Mouse (Mus musculus): ENCODE results near the gene Crybg2.

Crybg2 gene

DNA sequence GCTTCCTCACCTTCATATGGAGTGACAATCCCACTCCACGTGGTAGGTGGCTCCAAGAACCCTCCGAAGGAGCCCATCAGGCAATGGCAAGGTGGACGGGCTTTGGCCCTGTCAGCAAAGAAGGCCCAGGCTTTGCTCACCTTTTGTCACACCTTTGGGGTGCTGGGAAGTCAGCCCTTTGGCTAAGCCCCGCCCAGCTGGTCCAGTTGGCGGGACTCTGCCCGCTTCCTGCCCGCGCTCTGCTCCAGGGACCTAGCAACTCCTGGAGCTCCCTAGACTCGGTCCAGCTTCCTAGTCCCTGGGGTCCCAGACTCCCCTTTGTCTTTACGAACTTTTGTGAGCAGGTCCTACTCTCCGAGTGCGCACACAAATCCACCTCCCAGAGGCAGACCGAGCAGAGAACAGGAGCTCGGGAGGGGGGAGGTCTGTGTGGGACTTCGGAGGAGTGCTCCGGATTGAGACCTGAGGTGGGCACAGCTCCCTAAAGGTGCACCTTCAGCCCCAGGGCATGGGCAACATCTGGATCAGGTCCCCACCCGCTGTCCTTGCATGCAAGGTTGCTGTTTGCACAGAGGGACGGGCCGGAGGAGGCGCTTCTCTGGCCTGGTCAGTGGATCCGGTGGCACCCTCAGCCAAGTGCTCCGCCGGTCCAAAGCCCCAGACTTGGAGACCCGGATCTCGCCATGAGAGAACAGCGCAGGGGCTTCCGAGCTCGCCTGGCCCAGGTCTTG, at the start of gene Crybg2:
TSS of gene Crybg2 (plus strand) at position 681 of the 731 bp plus-strand sequence.
- DNase-seq (ENCODE audit: low spot score in 2 of 2) = no peak

DNA sequence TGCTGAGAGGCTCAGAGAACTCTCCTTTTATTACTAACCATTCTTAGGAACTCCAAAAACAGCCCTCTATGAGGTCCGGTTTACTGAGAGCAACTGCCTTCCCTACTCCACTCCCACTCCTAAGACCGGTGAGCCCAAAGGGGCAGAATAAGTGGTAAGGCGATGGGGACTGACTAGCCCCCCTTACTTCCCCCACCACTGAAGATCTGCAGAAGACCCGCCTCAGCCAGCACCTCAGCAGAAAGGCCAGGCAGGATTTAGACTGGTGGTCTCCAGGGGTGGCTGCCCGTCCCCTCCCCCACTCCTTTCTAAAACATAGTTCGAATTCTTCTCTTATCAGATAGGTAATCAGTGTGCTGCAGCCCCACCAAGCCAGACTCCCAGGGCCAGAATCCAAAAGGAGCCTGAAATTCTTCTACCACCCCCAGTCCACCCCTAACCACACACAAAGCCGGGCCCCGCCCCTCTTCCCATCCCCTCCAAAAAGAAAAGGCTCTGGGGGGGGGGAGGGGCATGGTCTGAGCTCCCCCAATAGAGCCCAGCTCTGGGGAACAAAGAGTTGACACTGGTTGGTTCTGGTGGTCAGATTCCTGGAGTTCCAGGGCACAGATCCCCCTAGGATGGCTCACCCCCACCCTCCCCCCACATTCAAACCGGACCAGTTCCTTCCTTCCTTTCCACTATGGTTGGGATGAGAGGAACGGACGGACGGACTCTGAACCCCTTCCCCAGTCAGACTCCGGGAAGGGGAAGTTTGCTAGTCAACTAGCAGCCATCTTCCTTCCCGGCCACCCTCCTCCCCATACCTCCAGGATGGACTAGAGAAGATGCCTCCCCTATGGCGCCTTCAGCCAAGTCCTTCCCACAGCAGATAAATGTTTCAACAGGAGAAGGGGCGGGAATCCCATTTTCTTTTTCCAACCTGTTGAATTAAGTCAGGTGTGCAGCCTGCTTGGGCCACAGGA, 48.9 kb upstream of the Crybg2 start:
- DNase-seq (ENCODE audit: low spot score in 2 of 2) = no peak

DNA sequence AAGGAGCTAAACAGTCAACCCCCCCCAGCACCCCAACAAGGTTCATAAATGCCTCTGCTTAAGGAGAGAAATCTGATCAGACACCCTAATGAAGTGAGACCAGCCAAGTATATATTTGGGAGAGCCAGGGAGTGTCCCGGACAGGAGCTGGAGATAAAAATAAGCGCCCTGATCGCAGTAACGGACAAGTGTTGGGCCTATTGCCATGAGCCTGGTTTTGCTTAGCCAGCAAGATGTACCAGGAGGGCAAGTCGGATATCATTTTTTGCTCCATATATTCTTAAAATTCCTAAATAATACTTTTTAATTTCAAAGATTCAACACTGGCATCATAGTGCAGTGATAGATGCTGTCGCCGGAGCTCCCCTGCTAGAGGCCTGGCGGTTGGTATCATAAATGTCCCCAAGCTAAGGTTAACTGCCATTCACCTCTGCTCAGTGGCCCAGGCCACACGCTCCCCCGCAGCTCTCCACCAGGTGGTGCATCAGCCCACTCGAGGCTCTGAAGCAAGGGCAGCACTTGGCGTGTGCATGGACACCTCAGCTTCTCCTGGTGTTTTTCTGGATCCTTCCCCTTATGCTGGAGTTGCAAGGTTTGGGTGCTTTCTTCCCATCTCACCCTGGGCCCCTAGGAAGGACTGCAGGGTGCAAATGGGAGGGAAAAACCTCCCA, 47.6 kb upstream of the Crybg2 start:
- no peak for DNase-seq (ENCODE audit: low spot score in 2 of 2)

DNA sequence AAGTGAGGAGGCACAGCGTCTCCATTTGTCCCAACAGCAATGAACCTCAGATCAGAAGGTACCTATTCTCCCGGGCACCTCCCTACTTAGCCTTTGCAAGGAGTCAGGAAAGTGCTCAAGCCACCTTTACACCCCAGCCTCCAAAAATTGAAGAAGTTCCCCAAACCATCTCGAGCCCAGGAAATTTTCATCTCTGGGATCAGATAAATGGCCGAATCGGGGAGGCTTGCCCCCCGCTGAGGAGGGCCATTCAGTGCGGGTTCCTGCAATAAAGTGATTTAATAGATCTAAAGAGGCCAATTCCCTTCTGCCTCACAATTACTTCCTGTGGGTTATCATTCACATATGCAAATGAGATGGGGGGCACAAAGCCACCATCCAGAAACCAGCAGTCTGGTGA, 44.4 kb upstream of the Crybg2 start:
- DNase-seq (ENCODE audit: low spot score in 2 of 2) = no peak

DNA sequence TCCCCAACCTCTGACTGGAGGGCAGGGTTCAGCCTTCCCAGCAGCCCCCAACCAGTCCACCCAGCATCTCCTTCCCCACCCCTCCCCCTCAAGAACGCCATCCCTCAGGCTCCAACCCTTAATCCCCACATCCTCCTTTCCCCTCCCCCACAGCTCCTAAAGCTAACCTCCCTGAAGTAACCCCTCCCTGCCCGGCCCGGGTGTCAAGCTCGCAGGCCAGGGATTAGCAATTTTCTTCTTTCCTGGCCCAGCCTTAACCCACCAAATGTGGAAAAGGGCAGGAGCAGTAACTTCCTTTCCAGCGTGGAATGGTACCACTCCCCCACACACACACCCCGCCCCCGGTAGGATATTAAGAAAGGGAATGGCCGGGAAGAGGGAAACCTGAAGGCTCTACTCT, 43.8 kb upstream of the Crybg2 start:
- DNase-seq (ENCODE audit: low spot score in 2 of 2) = no peak

DNA sequence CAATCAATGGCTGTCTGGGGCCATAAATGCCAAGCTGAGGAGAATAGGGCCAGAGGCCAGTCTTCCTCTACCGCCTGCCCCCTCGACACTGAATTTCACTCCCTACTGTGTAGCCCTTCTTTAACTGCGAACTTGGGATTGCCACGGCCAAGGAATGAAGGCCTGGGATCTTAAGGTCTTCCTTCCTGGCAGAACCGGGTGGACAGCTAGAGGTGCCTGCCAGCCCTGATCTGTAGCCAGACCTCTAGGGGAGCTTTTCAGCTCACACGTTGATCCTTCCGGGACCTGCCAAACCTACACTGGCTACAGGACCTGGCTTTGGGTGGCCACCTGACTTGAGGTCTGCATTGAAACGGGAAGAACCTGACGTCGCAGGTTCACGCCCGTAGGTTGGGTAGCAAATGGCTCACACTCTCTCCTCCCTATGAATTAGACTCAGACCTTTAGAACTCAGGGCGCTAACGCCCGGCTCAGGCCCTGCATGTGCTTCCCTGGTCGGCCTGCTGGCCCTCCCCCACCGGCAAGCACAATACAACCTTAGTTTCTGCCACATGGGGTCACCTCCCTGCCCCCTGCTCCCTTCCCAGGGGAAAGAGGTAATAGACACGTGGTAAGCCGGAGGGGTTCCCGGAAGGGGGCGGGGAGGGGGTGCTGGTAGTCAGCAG, 43.3 kb upstream of the Crybg2 start:
- DNase-seq (ENCODE audit: low spot score in 2 of 2) = no peak

DNA sequence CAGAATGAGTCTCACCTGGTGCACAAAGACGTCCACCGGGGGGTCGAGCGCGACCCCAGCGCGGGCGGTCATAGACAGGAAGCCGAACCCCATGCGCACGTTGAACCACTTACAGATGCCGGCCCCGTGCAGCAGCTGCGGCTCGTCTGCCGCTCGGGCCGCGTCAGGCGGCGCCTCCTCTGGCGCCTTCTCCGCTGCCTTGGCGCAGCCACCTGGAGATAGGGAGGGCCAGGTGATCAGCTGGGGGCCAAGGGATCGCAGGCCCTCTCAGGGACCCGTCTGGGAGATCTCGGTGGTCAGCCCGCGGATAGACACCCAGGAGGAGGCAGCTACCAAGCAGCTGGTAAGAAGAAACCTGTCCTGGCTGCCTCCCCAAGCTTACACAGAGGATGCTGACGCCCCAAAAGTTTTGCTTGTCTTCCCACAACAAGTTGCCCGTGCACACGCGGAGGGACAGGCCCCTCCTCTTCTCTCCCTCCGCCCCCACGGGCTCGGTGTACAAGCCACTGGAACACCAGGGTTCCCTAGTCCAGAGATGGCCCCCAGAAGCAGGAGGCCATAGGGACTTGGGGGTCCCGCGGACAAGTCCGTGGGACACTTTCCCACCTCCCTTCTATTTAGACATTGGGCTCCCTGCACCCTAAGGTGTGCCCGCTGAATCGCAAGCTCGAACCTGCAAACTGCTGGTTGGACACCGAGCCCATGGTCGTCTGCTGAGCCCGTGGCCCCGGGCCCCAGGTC, 42.4 kb upstream of the Crybg2 start:
- no peak for DNase-seq (ENCODE audit: low spot score in 2 of 2)

DNA sequence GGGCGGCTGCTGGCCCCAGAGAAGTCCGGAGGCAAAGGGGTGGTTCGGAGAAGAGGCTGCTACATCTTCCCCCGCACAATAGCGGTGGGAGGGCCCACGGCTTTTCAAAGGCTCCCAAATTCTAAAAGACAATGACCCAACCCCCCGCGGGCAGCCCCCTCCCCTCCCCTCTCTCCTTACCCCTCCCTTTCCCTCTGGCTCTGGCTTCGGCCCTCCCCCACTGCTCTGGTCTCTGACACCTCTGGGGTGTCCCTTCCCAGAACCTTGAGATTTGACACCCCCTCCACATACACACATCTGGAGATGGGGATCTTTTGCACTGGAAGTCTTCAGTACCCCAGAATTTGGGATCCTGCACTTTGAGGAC, 41.9 kb upstream of the Crybg2 start, which contains the start of gene Lin28a:
TSS of gene Lin28a (minus strand) at position 63 of the 367 bp plus-strand sequence.
- no peak for DNase-seq (ENCODE audit: low spot score in 2 of 2)

DNA sequence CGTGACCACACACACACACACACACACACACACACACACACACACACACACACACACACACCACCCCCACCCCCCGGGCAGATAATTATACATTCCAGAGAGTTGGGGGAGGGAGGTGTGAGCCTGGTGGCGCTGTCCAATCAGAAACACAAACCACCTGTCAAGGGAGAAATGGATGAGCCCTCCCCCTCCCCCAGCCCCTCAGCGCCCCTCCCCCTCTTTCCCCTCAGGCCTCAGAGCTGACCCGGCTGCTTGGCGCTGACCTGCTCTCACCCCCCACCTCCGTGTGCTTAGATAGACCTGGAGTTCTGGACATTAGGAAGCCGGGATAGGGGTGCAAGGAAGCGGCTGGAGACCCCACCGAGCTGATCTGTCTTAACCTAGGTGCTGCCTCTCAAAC, 41.4 kb upstream of the Crybg2 start:
- no peak for DNase-seq (ENCODE audit: low spot score in 2 of 2)

DNA sequence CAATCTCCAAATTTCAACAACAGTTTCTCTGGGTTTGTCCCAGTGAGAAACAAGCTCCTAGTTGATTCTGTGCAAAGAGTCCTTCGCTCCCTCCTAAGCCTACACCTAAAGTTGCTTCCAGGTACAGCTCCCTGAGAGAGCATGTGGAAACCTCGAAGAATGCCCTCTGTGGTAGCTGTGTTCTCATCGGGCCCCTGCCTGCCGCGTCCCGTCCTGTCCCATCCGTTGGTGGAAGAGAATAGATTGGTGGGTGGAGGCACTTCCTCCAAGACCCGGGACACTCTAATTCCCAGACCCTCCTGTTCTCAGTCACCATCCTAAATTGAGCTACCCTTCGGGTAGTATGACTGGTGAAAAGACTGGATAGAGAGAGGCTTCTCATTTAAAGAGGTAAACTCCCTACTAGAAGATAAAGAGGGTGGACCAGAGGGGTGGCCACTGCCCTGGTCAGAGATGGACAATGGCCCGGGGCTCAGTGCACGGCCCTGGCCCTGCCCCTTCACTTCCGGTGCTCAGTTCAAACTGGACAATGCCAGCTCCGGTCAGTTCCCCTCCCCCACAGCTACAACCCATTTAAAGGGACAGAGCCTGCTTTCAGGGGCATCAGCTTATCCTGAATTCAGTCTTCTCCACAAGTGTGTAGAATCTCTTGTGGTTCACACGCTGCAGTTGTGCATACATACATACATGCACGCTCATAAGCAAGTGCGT, 40.8 kb upstream of the Crybg2 start:
- no peak for DNase-seq (ENCODE audit: low spot score in 2 of 2)

DNA sequence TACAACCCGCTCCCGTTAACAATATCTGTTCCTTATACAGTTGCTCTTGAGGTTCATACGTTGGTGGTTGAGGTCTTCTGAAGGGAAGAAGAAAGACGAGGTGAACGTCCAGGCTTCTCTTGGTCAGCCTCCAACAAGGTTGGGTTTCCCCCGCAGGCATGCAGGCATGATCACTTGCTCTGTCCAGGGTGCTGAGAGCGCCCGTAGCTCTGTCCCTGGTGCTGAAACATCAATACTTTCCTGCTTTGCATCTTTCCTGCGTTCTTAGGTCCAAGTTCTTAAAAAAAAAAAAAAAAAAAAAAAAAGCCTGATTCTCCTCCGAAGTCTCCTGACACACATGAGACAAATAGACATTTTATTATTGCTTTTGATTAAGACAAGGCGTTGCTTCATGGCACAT, 40.0 kb upstream of the Crybg2 start:
- peak; percentile 68 to 86 for DNase-seq (ENCODE audit: low spot score in 2 of 2)

DNA sequence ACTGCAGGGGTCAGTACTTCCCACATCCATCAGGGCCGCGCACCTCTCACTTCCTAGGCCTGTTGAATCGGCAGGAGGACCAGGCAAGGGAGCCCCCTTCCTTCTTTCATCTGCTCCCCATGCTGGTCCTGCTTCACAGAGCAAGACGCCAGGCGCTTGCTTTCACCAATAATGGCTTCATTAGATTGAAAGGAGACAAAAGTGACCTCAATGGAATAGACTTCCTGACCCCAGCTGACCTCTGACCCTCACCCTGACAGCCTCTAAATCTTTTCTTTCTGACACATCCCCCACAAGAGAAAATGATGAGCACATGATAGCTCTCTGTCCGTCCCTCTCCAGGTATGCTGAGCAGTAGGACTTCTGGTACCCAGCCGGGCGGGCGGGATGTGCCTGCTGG, 34.8 kb upstream of the Crybg2 start:
- no peak for DNase-seq (ENCODE audit: low spot score in 2 of 2)

DNA sequence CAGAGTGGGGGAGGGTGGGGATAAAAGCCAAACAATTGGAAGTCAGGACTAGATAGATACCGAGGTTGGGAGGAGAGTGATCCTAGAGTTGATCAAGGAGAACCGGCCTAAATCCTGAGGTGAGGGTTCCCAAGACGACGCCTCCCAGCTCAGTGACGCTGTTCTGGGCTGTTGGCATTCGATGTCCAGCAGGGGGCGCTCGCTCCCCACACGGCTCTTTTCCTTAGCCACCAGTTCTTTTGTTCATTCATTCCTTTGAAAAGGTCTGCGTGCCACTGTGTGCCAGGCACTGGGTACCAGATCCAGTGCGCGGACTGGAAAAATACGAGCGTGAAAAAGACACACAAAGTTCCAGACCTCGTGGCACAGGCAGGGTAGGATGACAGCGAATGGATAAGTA, 24.7 kb upstream of the Crybg2 start:
- DNase-seq (ENCODE audit: low spot score in 2 of 2) = peak; percentile 64 to 91

DNA sequence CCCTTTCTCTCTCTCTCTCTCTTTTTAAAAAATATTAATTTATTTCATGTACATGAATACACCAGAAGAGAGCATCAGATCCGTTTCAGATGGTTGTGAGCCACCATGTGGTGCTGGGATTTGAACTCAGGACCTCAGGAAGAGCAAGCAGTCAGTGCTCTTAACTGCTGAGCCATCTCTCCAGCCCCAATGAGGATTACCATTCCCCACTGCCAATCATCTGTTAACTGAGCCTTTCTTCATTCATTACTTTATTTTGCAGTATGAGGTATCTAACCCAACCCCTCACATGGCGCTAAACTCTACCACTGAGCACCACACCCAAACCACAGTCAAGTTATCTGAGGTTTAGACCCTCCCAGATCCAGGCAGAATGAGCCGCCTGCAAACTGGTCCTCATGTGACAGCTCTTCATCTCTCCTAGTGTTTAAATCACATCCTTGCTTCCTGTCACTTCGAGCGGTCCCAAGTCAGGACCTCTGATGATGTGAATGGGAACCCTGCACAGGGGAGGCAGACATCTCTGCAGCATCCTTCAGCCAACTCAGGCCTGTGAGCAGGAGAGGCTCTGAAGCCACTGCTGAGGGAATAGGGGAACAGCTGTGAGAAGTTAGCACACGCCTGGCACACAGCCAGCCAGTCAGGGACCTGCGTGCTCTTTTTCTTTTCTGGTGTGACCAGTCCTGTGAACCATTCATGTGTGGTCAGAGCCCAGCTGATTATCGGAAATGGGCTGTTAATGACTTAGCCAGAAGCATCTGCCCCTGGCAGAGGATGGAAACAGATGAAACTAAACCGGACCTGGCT, 19.1 kb upstream of the Crybg2 start:
- no peak for DNase-seq (ENCODE audit: low spot score in 2 of 2)

DNA sequence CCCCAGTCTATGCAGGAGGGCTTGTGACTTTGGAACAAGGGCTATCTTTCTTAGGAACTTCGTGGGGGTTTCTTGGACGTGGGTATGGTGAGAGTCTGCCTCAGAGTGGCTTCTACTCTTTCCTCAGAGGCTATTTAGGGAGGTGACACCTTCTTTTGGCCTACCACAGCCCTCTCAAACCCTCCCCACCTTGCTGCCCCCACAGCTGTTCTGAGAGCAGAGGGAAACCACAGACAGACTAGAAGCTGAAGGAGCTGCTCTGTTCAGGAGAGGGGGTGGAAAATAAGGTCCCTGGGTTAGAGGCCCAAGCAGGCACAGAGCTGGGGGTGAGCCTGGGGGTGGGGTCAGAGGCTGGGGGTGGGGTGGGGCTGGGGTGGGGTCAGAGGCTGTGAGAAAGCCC, 17.6 kb upstream of the Crybg2 start:
- no peak for DNase-seq (ENCODE audit: low spot score in 2 of 2)

DNA sequence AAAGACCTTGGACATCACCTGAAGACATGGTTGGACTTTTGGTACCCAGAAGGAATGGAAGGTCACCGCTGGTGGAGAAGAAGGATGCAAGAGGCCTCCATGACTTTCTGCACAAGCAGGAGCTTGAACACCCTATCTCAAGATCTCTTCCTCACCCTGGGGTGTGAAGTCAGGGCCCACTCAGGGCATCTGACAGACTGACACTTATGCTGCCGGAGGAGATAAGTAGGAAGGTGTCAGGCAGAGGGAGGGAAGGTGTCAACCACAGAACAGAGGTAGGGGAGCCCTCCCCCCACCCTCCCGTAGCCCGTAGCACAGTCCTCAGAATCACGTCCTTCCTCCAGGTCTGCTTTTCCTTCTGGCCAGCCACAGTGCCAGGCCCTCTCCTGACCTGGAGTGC, 13.0 kb upstream of the Crybg2 start:
- no peak for DNase-seq (ENCODE audit: low spot score in 2 of 2)

DNA sequence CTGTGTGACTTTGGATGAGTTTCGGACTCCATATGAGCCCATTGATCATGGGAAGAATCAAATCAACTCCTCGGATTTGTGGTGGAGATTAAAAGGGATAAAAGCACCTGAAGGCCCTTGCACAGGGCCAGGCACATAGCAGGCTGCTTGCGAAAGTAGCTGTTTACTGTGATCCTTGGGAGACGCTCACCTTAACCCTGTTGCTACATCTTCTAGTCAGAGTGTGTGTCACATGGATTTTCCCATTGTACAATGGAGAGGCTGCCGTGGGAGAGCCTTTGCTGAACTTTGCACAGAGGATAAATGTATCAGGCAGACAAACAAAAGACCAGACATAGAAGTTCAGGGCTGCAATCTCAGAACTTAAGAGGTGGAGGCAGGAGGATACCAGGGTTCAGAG, 8.7 kb upstream of the Crybg2 start:
- no peak for DNase-seq (ENCODE audit: low spot score in 2 of 2)

DNA sequence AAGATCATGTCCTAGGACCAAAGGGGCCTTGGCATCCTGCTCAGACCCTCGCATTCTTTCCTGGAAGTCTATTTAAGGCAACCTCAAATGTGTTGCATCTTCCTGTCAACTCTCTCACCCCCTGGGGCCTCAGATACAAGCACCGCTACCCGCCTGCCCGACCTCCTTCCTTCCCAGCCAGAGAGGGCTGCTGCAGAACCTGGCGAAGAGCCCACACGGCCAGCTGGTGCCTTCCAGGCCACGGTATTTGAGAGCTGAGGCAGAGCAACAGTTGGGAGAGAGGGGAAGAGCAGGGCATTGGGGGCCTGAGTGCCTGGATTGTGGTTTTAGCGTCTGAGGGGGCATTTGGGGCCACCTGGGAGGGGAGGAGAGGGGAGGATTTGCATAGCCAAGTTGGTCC, 8.1 kb upstream of the Crybg2 start:
- no peak for DNase-seq (ENCODE audit: low spot score in 2 of 2)

DNA sequence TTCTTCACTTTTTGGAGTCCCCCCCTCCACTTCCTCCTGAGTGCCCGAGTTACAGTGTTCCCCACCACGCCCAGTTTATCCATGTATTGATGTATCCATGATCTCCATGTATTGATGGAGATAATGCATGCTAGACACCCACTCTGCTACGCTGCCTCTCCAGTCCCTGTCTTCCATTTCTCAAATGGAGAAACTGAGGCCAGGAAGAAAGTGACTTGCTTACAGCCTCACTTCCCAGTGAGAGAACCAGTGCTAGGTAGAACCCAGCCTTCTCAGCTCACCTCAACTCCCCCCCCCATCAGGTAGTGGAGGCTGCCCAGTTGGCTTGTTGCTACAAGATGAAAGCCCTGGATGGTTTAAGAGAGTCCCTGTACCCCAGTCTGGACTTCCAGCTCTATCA, 7.1 kb upstream of the Crybg2 start, which contains the start of gene Zfp683:
TSS of gene Zfp683 (plus strand) at position 301 of the 400 bp plus-strand sequence.
- no peak for DNase-seq (ENCODE audit: low spot score in 2 of 2)

Data from spleen, postnatal 4 days (tissue).